Mouse (Mus musculus): ENCODE measurements around the gene Dennd1b. TPM values are rescaled to one million over a fixed set of nuclear protein-coding genes. Genes with fewer than 3 reads are reported as not detected.

The Dennd1b gene
- polyA plus RNA-seq, 1 experiment from 2014 or later, result 10.5 TPM

GRCm38 (mm10) chr1:138995621-138996380 is 32.6 kb downstream of the Dennd1b start:
- 74% methylated on average over 6 of the region's 6 CpGs for WGBS
- Histone ChIP-seq H3K4me3 (replicated peaks) (no peak overlapping the region), H3K27me3 (replicated peaks) (no peaks in the 10 kb centered on the region), H3K9me3 (no peaks in the 10 kb centered on the region), H3K9ac (no peak overlapping the region), H3K27ac (no peak overlapping the region), H3K36me3 (no peaks in the 10 kb centered on the region), H3K4me1 (peaks cover 3% of the 10 kb centered on the region; the same call in 1 of the 2 replicates), H3K4me2 (no peak overlapping the region)
- no peak for ATAC-seq (ENCODE audit: insufficient read depth, low FRiP score, low read depth)

- no peak overlapping the region for H3K27ac ChIP-seq
- no peak overlapping the region for H3K4me3 ChIP-seq (replicated peaks)
- H3K36me3 ChIP-seq, result no peaks in the 10 kb centered on the region
- no peak for ATAC-seq (ENCODE audit: insufficient read depth, low FRiP score, low read depth)
- H3K4me2 ChIP-seq, result no peak overlapping the region
- peaks cover 3% of the 10 kb centered on the region; the same call in 1 of the 2 replicates for H3K4me1 ChIP-seq
- H3K27me3 ChIP-seq (replicated peaks), result no peaks in the 10 kb centered on the region
- WGBS, result 92% methylated on average over 2 of the region's 2 CpGs
- no peak overlapping the region for H3K9ac ChIP-seq
- H3K9me3 ChIP-seq, result no peaks in the 10 kb centered on the region
These were observed 33.4 kb downstream of the Dennd1b start for GRCm38 (mm10) chr1:138996663-138997062.

GRCm38 (mm10) chr1:139000675-139001379 is 37.6 kb downstream of the Dennd1b start:
- no peak for ATAC-seq (ENCODE audit: insufficient read depth, low FRiP score, low read depth)

GRCm38 (mm10) chr1:139003503-139003902 is 40.3 kb downstream of the Dennd1b start:
- H3K36me3 ChIP-seq, result no peaks in the 10 kb centered on the region
- no peaks in the 10 kb centered on the region for H3K9me3 ChIP-seq
- no peaks in the 10 kb centered on the region for H3K27me3 ChIP-seq (replicated peaks)
- 87% methylated on average over 2 of the region's 2 CpGs for WGBS
- H3K4me1 ChIP-seq, result peaks cover 3% of the 10 kb centered on the region; the same call in 1 of the 2 replicates
- H3K4me2 ChIP-seq, result no peak overlapping the region
- no peak overlapping the region for H3K9ac ChIP-seq
- no peak overlapping the region for H3K4me3 ChIP-seq (replicated peaks)
- H3K27ac ChIP-seq, result no peak overlapping the region
- no peak for ATAC-seq (ENCODE audit: insufficient read depth, low FRiP score, low read depth)

More at GRCm38 (mm10) chr1:139000675-139001379, 37.6 kb downstream of the Dennd1b start:
- H3K4me2 ChIP-seq, result no peak overlapping the region
- H3K9me3 ChIP-seq, result no peaks in the 10 kb centered on the region
- H3K4me1 ChIP-seq, result peaks cover 3% of the 10 kb centered on the region; the same call in 1 of the 2 replicates
- no peak overlapping the region for H3K4me3 ChIP-seq (replicated peaks)
- no peaks in the 10 kb centered on the region for H3K36me3 ChIP-seq
- no peaks in the 10 kb centered on the region for H3K27me3 ChIP-seq (replicated peaks)
- H3K27ac ChIP-seq, result no peak overlapping the region
- H3K9ac ChIP-seq, result no peak overlapping the region
- 58% methylated on average over 9 of the region's 9 CpGs for WGBS

- Histone ChIP-seq H3K36me3 (no peaks in the 10 kb centered on the region), H3K4me1 (no peaks in the 10 kb centered on the region), H3K9ac (no peak overlapping the region), H3K4me2 (no peak overlapping the region), H3K9me3 (no peaks in the 10 kb centered on the region), H3K27ac (no peak overlapping the region), H3K27me3 (replicated peaks) (no peaks in the 10 kb centered on the region), H3K4me3 (replicated peaks) (no peak overlapping the region)
- WGBS, result 67% methylated on average over 1 of the region's 1 CpGs
- ATAC-seq (ENCODE audit: insufficient read depth, low FRiP score, low read depth), result no peak
These were observed 42.8 kb downstream of the Dennd1b start for GRCm38 (mm10) chr1:139006000-139006399.

- no peak overlapping the region for H3K4me2 ChIP-seq
- H3K36me3 ChIP-seq, result no peaks in the 10 kb centered on the region
- H3K4me1 ChIP-seq, result no peaks in the 10 kb centered on the region
- no peak for ATAC-seq (ENCODE audit: insufficient read depth, low FRiP score, low read depth)
- no peaks in the 10 kb centered on the region for H3K27me3 ChIP-seq (replicated peaks)
- H3K4me3 ChIP-seq (replicated peaks), result no peak overlapping the region
- WGBS, result 93% methylated on average over 3 of the region's 3 CpGs
- no peak overlapping the region for H3K27ac ChIP-seq
- no peak overlapping the region for H3K9ac ChIP-seq
- H3K9me3 ChIP-seq, result no peaks in the 10 kb centered on the region
These were observed 44.2 kb downstream of the Dennd1b start for GRCm38 (mm10) chr1:139007475-139007874.

- no peak overlapping the region for H3K4me3 ChIP-seq (replicated peaks)
- no peak for ATAC-seq (ENCODE audit: insufficient read depth, low FRiP score, low read depth)
- WGBS, result 80% methylated on average over 5 of the region's 5 CpGs
- H3K27me3 ChIP-seq (replicated peaks), result no peaks in the 10 kb centered on the region
- no peaks in the 10 kb centered on the region for H3K36me3 ChIP-seq
- no peak overlapping the region for H3K9ac ChIP-seq
- H3K4me2 ChIP-seq, result no peak overlapping the region
- H3K9me3 ChIP-seq, result no peaks in the 10 kb centered on the region
- no peak overlapping the region for H3K27ac ChIP-seq
- no peaks in the 10 kb centered on the region for H3K4me1 ChIP-seq
These were observed 52.0 kb downstream of the Dennd1b start for GRCm38 (mm10) chr1:139015118-139015788.

- Histone ChIP-seq H3K9ac (no peak overlapping the region), H3K4me2 (no peak overlapping the region), H3K4me1 (no peaks in the 10 kb centered on the region), H3K27me3 (replicated peaks) (no peaks in the 10 kb centered on the region), H3K27ac (no peak overlapping the region), H3K4me3 (replicated peaks) (no peak overlapping the region), H3K9me3 (no peaks in the 10 kb centered on the region), H3K36me3 (no peaks in the 10 kb centered on the region)
- ATAC-seq (ENCODE audit: insufficient read depth, low FRiP score, low read depth), result no peak
- WGBS, result 53% methylated on average over 7 of the region's 7 CpGs
These were observed 58.1 kb downstream of the Dennd1b start for GRCm38 (mm10) chr1:139021298-139021697.

- H3K9me3 ChIP-seq, result no peaks in the 10 kb centered on the region
- H3K9ac ChIP-seq, result no peak overlapping the region
- H3K36me3 ChIP-seq, result no peaks in the 10 kb centered on the region
- H3K27me3 ChIP-seq (replicated peaks), result no peaks in the 10 kb centered on the region
- H3K4me1 ChIP-seq, result no peaks in the 10 kb centered on the region
- H3K27ac ChIP-seq, result no peak overlapping the region
- H3K4me3 ChIP-seq (replicated peaks), result no peak overlapping the region
- 77% methylated on average over 8 of the region's 8 CpGs for WGBS
- ATAC-seq (ENCODE audit: insufficient read depth, low FRiP score, low read depth), result no peak
- no peak overlapping the region for H3K4me2 ChIP-seq
These were observed 62.8 kb downstream of the Dennd1b start for GRCm38 (mm10) chr1:139025882-139026645.

- no peak overlapping the region for H3K27ac ChIP-seq
- no peaks in the 10 kb centered on the region for H3K27me3 ChIP-seq (replicated peaks)
- no peak for ATAC-seq (ENCODE audit: insufficient read depth, low FRiP score, low read depth)
- H3K4me3 ChIP-seq (replicated peaks), result no peak overlapping the region
- H3K9ac ChIP-seq, result no peak overlapping the region
- no peaks in the 10 kb centered on the region for H3K9me3 ChIP-seq
- H3K36me3 ChIP-seq, result no peaks in the 10 kb centered on the region
- H3K4me2 ChIP-seq, result no peak overlapping the region
- no peaks in the 10 kb centered on the region for H3K4me1 ChIP-seq
These were observed 66.3 kb downstream of the Dennd1b start for GRCm38 (mm10) chr1:139029521-139029920.

- H3K4me2 ChIP-seq, result no peak overlapping the region
- no peak overlapping the region for H3K9ac ChIP-seq
- no peaks in the 10 kb centered on the region for H3K27me3 ChIP-seq (replicated peaks)
- H3K9me3 ChIP-seq, result no peaks in the 10 kb centered on the region
- ATAC-seq (ENCODE audit: insufficient read depth, low FRiP score, low read depth), result no peak
- no peaks in the 10 kb centered on the region for H3K36me3 ChIP-seq
- no peak overlapping the region for H3K27ac ChIP-seq
- WGBS, result 69% methylated on average over 1 of the region's 1 CpGs
- no peak overlapping the region for H3K4me3 ChIP-seq (replicated peaks)
- H3K4me1 ChIP-seq, result no peaks in the 10 kb centered on the region
These were observed 69.2 kb downstream of the Dennd1b start for GRCm38 (mm10) chr1:139032411-139032810.

Data from stomach, embryonic 15.5 days (tissue).